Mouse (Mus musculus): ENCODE measurements around the gene Lias. TPM values are rescaled to one million over a fixed set of nuclear protein-coding genes. Genes with fewer than 3 reads are reported as not detected.

Gene Lias
- total RNA-seq, 2 experiments from 2014 or later, result 42.3 to 44.5 TPM

GRCm38 (mm10) chr5:65422803-65423202 is 31.5 kb downstream of the Lias start:
- intact Hi-C loops (cut with DNase I), result no loop called here
- DNase-seq, result no peak

GRCm38 (mm10) chr5:65424215-65424614 is 32.9 kb downstream of the Lias start:
- intact Hi-C loops (cut with DNase I), result no loop called here
- no peak for DNase-seq

- intact Hi-C loops (cut with DNase I), result no loop called here
- no peak for DNase-seq
Observed at GRCm38 (mm10) chr5:65425251-65425650, 34.0 kb downstream of the Lias start.

- no peak for DNase-seq
- intact Hi-C loops (cut with DNase I), result no loop called here
Observed at GRCm38 (mm10) chr5:65428321-65428720, 37.0 kb downstream of the Lias start.

- intact Hi-C loops (cut with DNase I), result no loop called here
- no peak for DNase-seq
Observed at GRCm38 (mm10) chr5:65429441-65429840, 38.1 kb downstream of the Lias start.

- no peak for DNase-seq
- intact Hi-C loops (cut with DNase I), result loop anchor here (2.0 kb wide), 1 partner anchor 58 kb away; the partner anchor contains the start of gene Gm43552
Observed at GRCm38 (mm10) chr5:65434471-65435362, 43.4 kb downstream of the Lias start.

- intact Hi-C loops (cut with DNase I), result loop anchor here (2.0 kb wide), 1 partner anchor 57 kb away; the partner anchor contains the start of gene Gm43552
- DNase-seq, result peak in 1 of 2 experiments; percentile 31
Observed at GRCm38 (mm10) chr5:65435363-65435805, 44.1 kb downstream of the Lias start.

- peak; percentile 96 to 98 for DNase-seq
- intact Hi-C loops (cut with DNase I), result loop anchor here (2.0 kb wide), 1 partner anchor 57 kb away; the partner anchor contains the start of gene Gm43552
Observed at GRCm38 (mm10) chr5:65435806-65436561, 44.7 kb downstream of the Lias start, which contains the start of gene Ugdh. Gene Ugdh (minus strand): TSS chr5:65435949.

- no peak for DNase-seq
- intact Hi-C loops (cut with DNase I), result no loop called here
Observed at GRCm38 (mm10) chr5:65438041-65438440, 46.7 kb downstream of the Lias start.

- intact Hi-C loops (cut with DNase I), result no loop called here
- DNase-seq, result no peak
Observed at GRCm38 (mm10) chr5:65444981-65445380, 53.7 kb downstream of the Lias start.

- no peak for DNase-seq
- intact Hi-C loops (cut with DNase I), result no loop called here
Observed at GRCm38 (mm10) chr5:65446756-65447155, 55.5 kb downstream of the Lias start.

- DNase-seq, result no peak
- intact Hi-C loops (cut with DNase I), result no loop called here
Observed at GRCm38 (mm10) chr5:65447826-65448225, 56.5 kb downstream of the Lias start.

GRCm38 (mm10) chr5:65448941-65449340 is 57.6 kb downstream of the Lias start:
- DNase-seq, result no peak
- intact Hi-C loops (cut with DNase I), result no loop called here

- intact Hi-C loops (cut with DNase I), result loop anchor here (5.0 kb wide), 1 partner anchor 52 kb away; no protein-coding TSS in a partner anchor
Observed at GRCm38 (mm10) chr5:65454771-65455170, 63.5 kb downstream of the Lias start.

GRCm38 (mm10) chr5:65457086-65457827 is 66.0 kb downstream of the Lias start:
- no peak for DNase-seq
- intact Hi-C loops (cut with DNase I), result no loop called here

More at GRCm38 (mm10) chr5:65454771-65455170, 63.5 kb downstream of the Lias start:
- peak in 1 of 2 experiments; percentile 28 for DNase-seq

- intact Hi-C loops (cut with DNase I), result no loop called here
- no peak for DNase-seq
Observed at GRCm38 (mm10) chr5:65457846-65458245, 66.5 kb downstream of the Lias start.

GRCm38 (mm10) chr5:65459454-65459853 is 68.2 kb downstream of the Lias start:
- no peak for DNase-seq
- intact Hi-C loops (cut with DNase I), result no loop called here

All from gastrocnemius, postnatal 36 days (tissue).